Mouse (Mus musculus) forebrain, embryonic 15.5 days (tissue): ENCODE data around the gene Ubr4. TPM values are rescaled to one million over a fixed set of nuclear protein-coding genes. Genes with fewer than 3 reads are reported as not detected.

Source experiments
- ATAC-seq: fragments of 200-750 bp; cut with Nextera tagmentation; replicated peaks from 2 replicates; pipeline ENCODE4 v1.8.0; 2017; ENCODE audit warnings: mild to moderate bottlenecking, moderate TSS enrichment, moderate library complexity
- H3K27ac ChIP-seq: fragments of 300-500 bp; sonication (generic); replicated peaks from 2 replicates; pipeline ENCODE4 v1.5.1; 2015; ENCODE audit warnings: mild to moderate bottlenecking, inconsistent platforms
- H3K27me3 ChIP-seq: fragments of 300-500 bp; sonication (generic); 2 replicates; pipeline ENCODE4 v1.6.1; 2015; ENCODE audit warnings: inconsistent platforms
- H3K36me3 ChIP-seq: fragments of 300-500 bp; sonication (generic); 2 replicates; pipeline ENCODE4 v1.6.1; 2015; ENCODE audit warnings: mild to moderate bottlenecking, inconsistent platforms
- H3K4me1 ChIP-seq: fragments of 300-500 bp; sonication (generic); 2 replicates; pipeline ENCODE4 v1.6.1; 2015; ENCODE audit warnings: inconsistent platforms
- H3K4me2 ChIP-seq: fragments of 300-500 bp; sonication (generic); replicated peaks from 2 replicates; pipeline ENCODE4 v1.6.1; 2015; ENCODE audit warnings: mild to moderate bottlenecking, inconsistent platforms
- H3K4me3 ChIP-seq: fragments of 300-500 bp; sonication (generic); 2 replicates; pipeline ENCODE4 v1.5.1; 2015; ENCODE audit warnings: mild to moderate bottlenecking, inconsistent platforms
- H3K9ac ChIP-seq: fragments of 300-500 bp; sonication (generic); replicated peaks from 2 replicates; pipeline ENCODE4 v1.6.1; 2015; ENCODE audit warnings: mild to moderate bottlenecking, inconsistent platforms
- H3K9me3 ChIP-seq: fragments of 300-500 bp; sonication (generic); 2 replicates; pipeline ENCODE4 v1.6.1; 2016; ENCODE audit warnings: inconsistent platforms
- WGBS: fragments of 180-500 bp; shearing (Covaris S2); methylation state at CpG from one replicate; pipeline ENCODE4 v1.1.7; 2015; ENCODE audit warnings: mixed read lengths; 5-methylcytosine and 5-hydroxymethylcytosine counted together
- polyA plus RNA-seq: library from polyadenylated mRNA; unstranded; fragments of >200 nt; fragmentation: Nextera tagmentation; extraction: Ambion mirVana; gene quantifications from 2 replicates; pipeline ENCODE4 v1.2.1, GENCODE M21; 2015

The Ubr4 gene
- polyA plus RNA-seq, 1 experiment from 2014 or later, result 79.5 TPM

GRCm38 (mm10) chr4:139395431-139395830 is 43.0 kb downstream of the Ubr4 start:
- peaks cover 94% of the 10 kb centered on the region for H3K36me3 ChIP-seq
- H3K9me3 ChIP-seq, result no peaks in the 10 kb centered on the region
- no peak overlapping the region for H3K9ac ChIP-seq
- H3K27me3 ChIP-seq, result no peaks in the 10 kb centered on the region
- WGBS, result 75% methylated on average over 2 of the region's 2 CpGs
- no peak overlapping the region for H3K4me2 ChIP-seq
- H3K27ac ChIP-seq, result no peak overlapping the region
- no peak overlapping the region for H3K4me3 ChIP-seq
- no peak for ATAC-seq
- H3K4me1 ChIP-seq, result no peaks in the 10 kb centered on the region

GRCm38 (mm10) chr4:139400487-139400886 is 48.1 kb downstream of the Ubr4 start:
- H3K4me3 ChIP-seq, result no peak overlapping the region
- peaks cover 94% of the 10 kb centered on the region for H3K36me3 ChIP-seq
- H3K27ac ChIP-seq, result no peak overlapping the region
- H3K4me1 ChIP-seq, result no peaks in the 10 kb centered on the region
- H3K9me3 ChIP-seq, result no peaks in the 10 kb centered on the region
- WGBS, result 93% methylated on average over 5 of the region's 5 CpGs
- H3K9ac ChIP-seq, result no peak overlapping the region
- no peak for ATAC-seq
- no peaks in the 10 kb centered on the region for H3K27me3 ChIP-seq
- no peak overlapping the region for H3K4me2 ChIP-seq

GRCm38 (mm10) chr4:139403214-139403613 is 50.8 kb downstream of the Ubr4 start:
- Histone ChIP-seq H3K4me1 (no peaks in the 10 kb centered on the region), H3K9me3 (no peaks in the 10 kb centered on the region), H3K9ac (no peak overlapping the region), H3K4me2 (no peak overlapping the region), H3K36me3 (peaks cover 97% of the 10 kb centered on the region), H3K27me3 (no peaks in the 10 kb centered on the region), H3K4me3 (no peak overlapping the region), H3K27ac (no peak overlapping the region)
- WGBS, result 85% methylated on average over 14 of the region's 14 CpGs
- no peak for ATAC-seq

- ATAC-seq, result no peak
- Histone ChIP-seq H3K4me3 (no peak overlapping the region), H3K27me3 (no peaks in the 10 kb centered on the region), H3K27ac (no peak overlapping the region), H3K4me1 (no peaks in the 10 kb centered on the region), H3K9ac (no peak overlapping the region), H3K4me2 (no peak overlapping the region), H3K9me3 (no peaks in the 10 kb centered on the region), H3K36me3 (peaks cover 97% of the 10 kb centered on the region)
- WGBS, result 95% methylated on average over 3 of the region's 3 CpGs
These were observed 58.9 kb downstream of the Ubr4 start for GRCm38 (mm10) chr4:139411351-139411750.

GRCm38 (mm10) chr4:139417868-139418267 is 65.5 kb downstream of the Ubr4 start:
- H3K36me3 ChIP-seq, result peaks cover 94% of the 10 kb centered on the region
- H3K4me3 ChIP-seq, result no peak overlapping the region
- no peaks in the 10 kb centered on the region for H3K27me3 ChIP-seq
- H3K9ac ChIP-seq, result no peak overlapping the region
- WGBS, result 66% methylated on average over 1 of the region's 1 CpGs
- no peaks in the 10 kb centered on the region for H3K9me3 ChIP-seq
- H3K4me2 ChIP-seq, result no peak overlapping the region
- H3K27ac ChIP-seq, result no peak overlapping the region
- H3K4me1 ChIP-seq, result no peaks in the 10 kb centered on the region
- no peak for ATAC-seq

GRCm38 (mm10) chr4:139421621-139422020 is 69.2 kb downstream of the Ubr4 start:
- H3K9ac ChIP-seq, result no peak overlapping the region
- H3K4me2 ChIP-seq, result no peak overlapping the region
- no peak for ATAC-seq
- no peak overlapping the region for H3K27ac ChIP-seq
- no peaks in the 10 kb centered on the region for H3K27me3 ChIP-seq
- H3K4me3 ChIP-seq, result no peak overlapping the region
- H3K36me3 ChIP-seq, result peaks cover 96% of the 10 kb centered on the region
- no peaks in the 10 kb centered on the region for H3K9me3 ChIP-seq
- no peaks in the 10 kb centered on the region for H3K4me1 ChIP-seq
- 95% methylated on average over 7 of the region's 7 CpGs for WGBS

- no peak overlapping the region for H3K4me3 ChIP-seq
- WGBS, result 93% methylated on average over 2 of the region's 2 CpGs
These were observed 70.0 kb downstream of the Ubr4 start for GRCm38 (mm10) chr4:139422409-139422808.

GRCm38 (mm10) chr4:139423270-139423669 is 70.9 kb downstream of the Ubr4 start:
- no peak overlapping the region for H3K9ac ChIP-seq
- ATAC-seq, result no peak
- H3K27me3 ChIP-seq, result no peaks in the 10 kb centered on the region
- WGBS, result 78% methylated on average over 2 of the region's 2 CpGs
- peaks cover 96% of the 10 kb centered on the region for H3K36me3 ChIP-seq
- no peaks in the 10 kb centered on the region for H3K4me1 ChIP-seq
- H3K27ac ChIP-seq, result no peak overlapping the region
- no peak overlapping the region for H3K4me2 ChIP-seq
- no peak overlapping the region for H3K4me3 ChIP-seq
- no peaks in the 10 kb centered on the region for H3K9me3 ChIP-seq

More at GRCm38 (mm10) chr4:139422409-139422808, 70.0 kb downstream of the Ubr4 start:
- H3K27me3 ChIP-seq, result no peaks in the 10 kb centered on the region
- H3K9ac ChIP-seq, result no peak overlapping the region
- peaks cover 96% of the 10 kb centered on the region for H3K36me3 ChIP-seq
- H3K9me3 ChIP-seq, result no peaks in the 10 kb centered on the region
- H3K4me2 ChIP-seq, result no peak overlapping the region
- no peak overlapping the region for H3K27ac ChIP-seq
- no peaks in the 10 kb centered on the region for H3K4me1 ChIP-seq
- no peak for ATAC-seq

GRCm38 (mm10) chr4:139430176-139430575 is 77.8 kb downstream of the Ubr4 start:
- no peaks in the 10 kb centered on the region for H3K9me3 ChIP-seq
- no peak overlapping the region for H3K4me3 ChIP-seq
- H3K36me3 ChIP-seq, result peaks cover 96% of the 10 kb centered on the region
- H3K9ac ChIP-seq, result no peak overlapping the region
- 52% methylated on average over 15 of the region's 15 CpGs for WGBS
- no peak overlapping the region for H3K4me2 ChIP-seq
- H3K27ac ChIP-seq, result no peak overlapping the region
- H3K27me3 ChIP-seq, result no peaks in the 10 kb centered on the region
- no peak for ATAC-seq
- H3K4me1 ChIP-seq, result no peaks in the 10 kb centered on the region

GRCm38 (mm10) chr4:139430891-139431290 is 78.5 kb downstream of the Ubr4 start:
- Histone ChIP-seq H3K27me3 (no peaks in the 10 kb centered on the region), H3K27ac (no peak overlapping the region), H3K9ac (no peak overlapping the region), H3K4me1 (no peaks in the 10 kb centered on the region), H3K4me2 (no peak overlapping the region), H3K9me3 (no peaks in the 10 kb centered on the region), H3K4me3 (no peak overlapping the region), H3K36me3 (peaks cover 96% of the 10 kb centered on the region)
- 54% methylated on average over 4 of the region's 4 CpGs for WGBS
- no peak for ATAC-seq

GRCm38 (mm10) chr4:139432966-139433765 is 80.8 kb downstream of the Ubr4 start:
- no peak for ATAC-seq
- Histone ChIP-seq H3K27me3 (no peaks in the 10 kb centered on the region), H3K9ac (no peak overlapping the region), H3K27ac (no peak overlapping the region), H3K36me3 (peaks cover 96% of the 10 kb centered on the region), H3K4me3 (no peak overlapping the region), H3K4me1 (no peaks in the 10 kb centered on the region), H3K4me2 (no peak overlapping the region), H3K9me3 (no peaks in the 10 kb centered on the region)
- WGBS, result 92% methylated on average over 15 of the region's 15 CpGs

- no peaks in the 10 kb centered on the region for H3K4me1 ChIP-seq
- H3K4me2 ChIP-seq, result no peak overlapping the region
- ATAC-seq, result no peak
- H3K27me3 ChIP-seq, result no peaks in the 10 kb centered on the region
- no peak overlapping the region for H3K4me3 ChIP-seq
- WGBS, result 87% methylated on average over 5 of the region's 5 CpGs
- H3K9me3 ChIP-seq, result no peaks in the 10 kb centered on the region
- H3K36me3 ChIP-seq, result peaks cover 97% of the 10 kb centered on the region
- no peak overlapping the region for H3K27ac ChIP-seq
- H3K9ac ChIP-seq, result no peak overlapping the region
These were observed 88.8 kb downstream of the Ubr4 start for GRCm38 (mm10) chr4:139441244-139441643.

- WGBS, result 87% methylated on average over 4 of the region's 4 CpGs
- no peak for ATAC-seq
These were observed 89.4 kb downstream of the Ubr4 start for GRCm38 (mm10) chr4:139441806-139442205.

More at GRCm38 (mm10) chr4:139441806-139442205, 89.4 kb downstream of the Ubr4 start:
- Histone ChIP-seq H3K27ac (no peak overlapping the region), H3K4me2 (no peak overlapping the region), H3K4me3 (no peak overlapping the region), H3K27me3 (no peaks in the 10 kb centered on the region), H3K36me3 (peaks cover 97% of the 10 kb centered on the region), H3K9me3 (no peaks in the 10 kb centered on the region), H3K9ac (no peak overlapping the region), H3K4me1 (no peaks in the 10 kb centered on the region)
